Mouse (Mus musculus) forebrain, embryonic 14.5 days (tissue): Measurements from ENCODE around the gene Mpg. TPM values are rescaled to one million over a fixed set of nuclear protein-coding genes. Genes with fewer than 3 reads are reported as not detected.

Experiments used
- ATAC-seq: fragments of 200-750 bp; cut with Nextera tagmentation; 2 replicates; pipeline ENCODE4 v1.8.0; 2017; ENCODE audit warnings: mild to moderate bottlenecking, moderate library complexity
- DNase-seq: peaks from one replicate; pipeline ENCODE4 v3.0.0-alpha.2; 2015; ENCODE audit warnings: low spot score
- H3K27ac ChIP-seq: fragments of 300-500 bp; sonication (generic); 2 replicates; pipeline ENCODE4 v1.5.1; 2014; ENCODE audit warnings: low read depth, mild to moderate bottlenecking, control low read depth, low read length, moderate library complexity
- H3K27me3 ChIP-seq: fragments of 300-500 bp; sonication (generic); replicated peaks from 2 replicates; pipeline ENCODE4 v1.6.1; 2014; ENCODE audit warnings: low read length, control low read depth, mixed read lengths; ENCODE audit not compliant: control insufficient read depth, insufficient read depth
- H3K36me3 ChIP-seq: fragments of 300-500 bp; sonication (generic); 2 replicates; pipeline ENCODE4 v1.6.1; 2014; ENCODE audit warnings: low read length, control low read depth; ENCODE audit not compliant: control insufficient read depth, insufficient read depth
- H3K4me1 ChIP-seq: fragments of 300-500 bp; sonication (generic); 2 replicates; pipeline ENCODE4 v1.6.1; 2014; ENCODE audit warnings: antibody characterized with exemption, low read length, control low read depth; ENCODE audit not compliant: control insufficient read depth, insufficient read depth
- H3K4me2 ChIP-seq: fragments of 300-500 bp; sonication (generic); 2 replicates; pipeline ENCODE4 v1.6.1; 2014; ENCODE audit warnings: mild to moderate bottlenecking, control low read depth, low read length
- H3K4me3 ChIP-seq: fragments of 300-500 bp; sonication (generic); 2 replicates; pipeline ENCODE4 v1.5.1; 2014; ENCODE audit warnings: low read depth, low read length, control low read depth
- H3K9ac ChIP-seq: fragments of 300-500 bp; sonication (generic); 2 replicates; pipeline ENCODE4 v1.6.1; 2014; ENCODE audit warnings: mild to moderate bottlenecking, low read length, control low read depth, moderate library complexity
- H3K9me3 ChIP-seq: fragments of 300-500 bp; sonication (generic); replicated peaks from 2 replicates; pipeline ENCODE4 v1.6.1; 2016; ENCODE audit warnings: low read length, control low read depth, mixed read lengths; ENCODE audit not compliant: control insufficient read depth
- WGBS: fragments of 180-500 bp; shearing (Covaris S2); extraction: QIAGEN DNeasy Blood & Tissue Kit; methylation state at CpG from one replicate; pipeline ENCODE4 v1.1.7; 2014; 5-methylcytosine and 5-hydroxymethylcytosine counted together
- polyA plus RNA-seq: library from polyadenylated mRNA; unstranded; fragments of >200 nt; fragmentation: Nextera tagmentation; extraction: Ambion mirVana; gene quantifications from 2 replicates; pipeline ENCODE4 v1.2.1, GENCODE M21; 2014

Mpg gene
- 31.2 and 32.6 TPM in 2 replicates for polyA plus RNA-seq

DNA sequence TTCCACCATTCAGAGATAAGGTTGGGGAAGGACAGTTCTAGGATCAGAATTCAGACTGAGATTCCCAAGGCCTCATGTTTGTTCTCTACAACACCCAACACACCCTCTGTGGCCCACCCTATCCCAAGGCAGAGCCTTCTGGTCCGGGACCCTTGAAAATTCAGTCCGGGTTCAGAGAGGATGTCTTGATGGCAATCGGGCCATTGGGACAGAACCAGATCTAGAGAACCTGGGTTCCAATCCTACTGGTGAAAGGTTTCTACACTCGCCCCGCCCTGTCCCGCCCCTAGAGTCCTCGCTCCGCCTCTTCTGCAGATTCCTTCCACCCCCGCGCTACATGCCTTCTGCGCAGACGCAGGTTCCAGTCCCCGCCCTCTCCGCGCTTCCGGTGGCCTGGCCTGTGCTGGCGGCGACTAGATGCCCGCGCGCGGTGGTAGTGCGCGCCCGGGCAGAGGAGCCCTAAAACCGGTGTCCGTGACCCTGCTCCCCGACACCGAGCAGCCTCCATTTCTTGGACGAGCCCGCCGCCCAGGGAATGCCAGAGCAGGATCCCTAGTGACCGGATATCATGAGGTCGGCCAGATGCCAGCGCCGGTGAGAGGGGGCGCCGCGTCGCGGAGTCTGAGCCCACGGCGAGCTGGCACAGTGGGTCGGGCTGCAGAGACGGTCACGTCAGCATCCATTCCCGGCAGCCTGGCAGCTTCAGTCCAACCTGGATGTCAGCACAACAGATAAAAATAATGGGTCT, at the start of gene Mpg:
Gene Mpg (plus strand): TSS at position 382 of the 748 bp plus-strand sequence.
- Histone ChIP-seq H3K27ac (peak within 1 kb of the TSS; percentile 48; the same call in 1 of the 2 replicates), H3K4me1 (peaks cover 27% of the 10 kb centered on the region), H3K36me3 (peaks cover 15% of the 10 kb centered on the region), H3K27me3 (peaks cover 12% of the 10 kb centered on the region), H3K4me3 (peak within 1 kb of the TSS; percentile 58), H3K4me2 (peak within 1 kb of the TSS; percentile 78), H3K9me3 (no peaks in the 10 kb centered on the region), H3K9ac (peak within 1 kb of the TSS; percentile 79)
- peak; percentile 83 for ATAC-seq
- 4% methylated on average over 45 of the region's 47 CpGs for WGBS
- DNase-seq: peak; percentile 90

GRCm38 (mm10) chr11:32178506-32178905, 47.8 kb upstream of the Mpg start:
- Histone ChIP-seq H3K27ac (no peak overlapping the region), H3K4me3 (no peak overlapping the region), H3K4me2 (no peak overlapping the region), H3K36me3 (no peaks in the 10 kb centered on the region), H3K27me3 (no peaks in the 10 kb centered on the region), H3K9me3 (no peaks in the 10 kb centered on the region), H3K4me1 (no peaks in the 10 kb centered on the region), H3K9ac (no peak overlapping the region)
- ATAC-seq (no peak), DNase-seq (no peak)
- WGBS: 79% methylated on average over 1 of the region's 1 CpGs

DNA sequence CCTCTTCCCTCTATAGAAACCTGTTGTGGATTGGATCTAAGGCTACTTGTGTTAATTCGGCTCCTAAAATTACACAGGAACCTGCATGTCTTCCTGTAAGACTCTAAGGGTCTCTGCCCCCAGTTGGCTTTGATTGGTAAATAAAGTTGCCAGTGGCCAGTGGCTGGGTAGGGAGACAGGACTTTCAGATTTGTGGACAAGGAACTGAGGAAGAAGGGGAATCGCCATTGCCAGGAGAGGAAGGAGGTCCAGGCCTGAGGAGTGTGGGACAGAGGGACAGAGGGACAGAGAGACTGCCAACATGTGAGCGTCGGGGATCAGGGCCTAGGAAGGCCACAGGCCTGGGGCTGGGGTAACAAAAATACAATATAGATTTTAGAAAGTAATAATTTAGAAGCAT, 45.1 kb upstream of the Mpg start:
- Histone ChIP-seq H3K27ac (no peak overlapping the region), H3K9me3 (no peaks in the 10 kb centered on the region), H3K9ac (no peak overlapping the region), H3K4me2 (no peak overlapping the region), H3K27me3 (no peaks in the 10 kb centered on the region), H3K4me1 (no peaks in the 10 kb centered on the region), H3K4me3 (no peak overlapping the region), H3K36me3 (no peaks in the 10 kb centered on the region)
- WGBS: 83% methylated on average over 4 of the region's 4 CpGs
- ATAC-seq (no peak), DNase-seq (no peak)

DNA sequence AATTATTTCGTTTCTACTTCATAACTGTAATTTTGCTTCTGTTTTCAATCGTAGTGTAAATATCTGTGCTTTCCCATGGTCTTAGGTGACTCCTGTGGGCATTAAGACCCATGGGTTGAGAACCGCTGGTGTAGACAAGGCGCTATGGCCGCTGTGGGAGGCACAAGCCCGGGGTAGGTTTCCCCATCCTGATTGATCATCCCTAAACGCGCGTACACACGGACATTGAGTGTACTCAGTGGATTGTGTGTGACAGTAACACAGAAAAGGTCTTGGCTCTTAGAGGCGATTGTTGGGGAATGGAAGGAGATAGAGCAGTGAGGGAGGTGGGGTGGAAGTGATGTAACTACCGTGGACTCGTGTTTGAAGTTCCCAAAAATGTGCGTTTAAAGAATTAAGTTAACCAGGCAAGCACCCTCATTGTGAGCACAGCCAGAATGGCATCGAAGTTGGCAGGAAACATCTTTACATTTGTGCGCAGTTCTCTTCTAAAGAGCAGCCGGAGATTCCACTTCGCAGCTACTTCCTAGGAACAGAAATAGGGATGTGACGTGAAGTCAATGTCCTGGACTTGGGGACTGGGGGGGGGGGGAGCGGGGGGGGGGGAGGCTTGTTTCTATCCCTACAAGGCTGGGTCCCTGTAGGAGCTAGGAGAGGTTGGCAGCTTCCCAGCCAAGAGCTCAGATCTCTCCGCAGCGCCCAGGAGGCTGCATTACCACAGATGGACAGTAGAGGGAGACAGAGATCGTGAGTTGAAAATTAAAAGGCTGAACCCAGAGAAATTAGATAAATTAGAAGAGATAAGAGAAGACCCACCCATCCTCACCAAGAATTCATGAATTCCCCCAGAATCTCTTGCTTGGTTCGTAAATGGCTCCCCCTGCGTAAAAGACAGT, 44.1 kb upstream of the Mpg start:
- DNase-seq: peak; percentile 94
- no peaks in the 10 kb centered on the region for H3K9me3 ChIP-seq
- H3K27me3 ChIP-seq: no peaks in the 10 kb centered on the region
- no peaks in the 10 kb centered on the region for H3K4me1 ChIP-seq
- 47% methylated on average over 24 of the region's 25 CpGs for WGBS
- peak; percentile 84 for ATAC-seq
- H3K4me3 ChIP-seq: no peak overlapping the region
- no peak overlapping the region for H3K4me2 ChIP-seq
- no peaks in the 10 kb centered on the region for H3K36me3 ChIP-seq
- peak overlapping the region; percentile 2; the same call in 1 of the 2 replicates for H3K9ac ChIP-seq
- H3K27ac ChIP-seq: no peak overlapping the region

DNA sequence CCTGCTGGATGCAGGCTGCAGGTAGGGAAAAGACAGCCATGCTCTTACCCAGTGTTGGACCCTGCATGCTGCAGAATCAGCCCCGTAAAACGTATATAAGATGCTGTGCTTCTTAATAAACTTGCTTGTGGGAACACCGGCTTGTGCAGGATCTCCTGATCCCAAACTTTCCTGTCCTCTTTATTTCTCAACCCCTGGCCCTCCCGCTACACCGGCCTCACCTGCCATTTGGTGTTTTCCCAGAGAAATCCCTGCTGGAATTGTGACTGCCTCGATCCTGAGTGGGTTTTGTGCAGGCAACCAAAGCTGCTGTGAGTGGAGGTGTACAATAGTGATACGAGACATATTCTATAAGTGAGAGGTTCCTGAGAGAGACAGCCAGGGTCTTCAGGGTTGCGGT, 41.8 kb upstream of the Mpg start:
- Histone ChIP-seq H3K4me1 (no peaks in the 10 kb centered on the region), H3K4me3 (no peak overlapping the region), H3K36me3 (no peaks in the 10 kb centered on the region), H3K9me3 (no peaks in the 10 kb centered on the region), H3K4me2 (no peak overlapping the region), H3K27me3 (no peaks in the 10 kb centered on the region), H3K27ac (no peak overlapping the region), H3K9ac (no peak overlapping the region)
- DNase-seq: no peak
- WGBS: 87% methylated on average over 8 of the region's 8 CpGs
- ATAC-seq: no peak

DNA sequence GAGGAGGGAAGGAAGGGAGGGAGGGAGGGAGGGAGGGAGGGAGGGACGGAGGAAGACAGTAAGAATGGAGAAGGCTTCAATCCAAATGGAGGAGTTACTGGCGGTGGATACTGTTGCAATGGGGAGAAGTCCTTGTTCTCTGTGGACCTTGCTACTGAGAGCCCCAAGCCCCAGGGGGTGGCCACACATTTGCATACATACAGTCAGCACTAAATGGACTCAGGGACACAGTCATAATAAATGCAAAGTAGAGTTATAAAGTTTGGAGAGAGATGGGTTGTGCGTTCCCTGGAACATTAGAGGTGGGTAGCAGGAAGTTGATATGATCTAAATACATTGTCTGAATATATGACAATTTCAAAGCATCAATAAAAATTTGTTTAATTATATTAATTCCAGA, 40.3 kb upstream of the Mpg start:
- H3K4me1 ChIP-seq: no peaks in the 10 kb centered on the region
- ATAC-seq (no peak), DNase-seq (no peak)
- H3K27me3 ChIP-seq: no peaks in the 10 kb centered on the region
- no peak overlapping the region for H3K27ac ChIP-seq
- 78% methylated on average over 3 of the region's 3 CpGs for WGBS
- no peak overlapping the region for H3K4me2 ChIP-seq
- H3K9me3 ChIP-seq: no peaks in the 10 kb centered on the region
- H3K36me3 ChIP-seq: no peaks in the 10 kb centered on the region
- H3K4me3 ChIP-seq: no peak overlapping the region
- H3K9ac ChIP-seq: no peak overlapping the region

GRCm38 (mm10) chr11:32187256-32187655, 39.0 kb upstream of the Mpg start:
- Histone ChIP-seq H3K4me3 (no peak overlapping the region), H3K36me3 (no peaks in the 10 kb centered on the region), H3K27me3 (no peaks in the 10 kb centered on the region), H3K27ac (no peak overlapping the region), H3K9me3 (no peaks in the 10 kb centered on the region), H3K9ac (no peak overlapping the region), H3K4me2 (no peak overlapping the region), H3K4me1 (no peaks in the 10 kb centered on the region)
- ATAC-seq (no peak), DNase-seq (no peak)
- 87% methylated on average over 4 of the region's 4 CpGs for WGBS

- H3K9ac ChIP-seq: no peak overlapping the region
- no peak overlapping the region for H3K27ac ChIP-seq
- 79% methylated on average over 12 of the region's 12 CpGs for WGBS
- H3K4me3 ChIP-seq: no peak overlapping the region
- DNase-seq (no peak), ATAC-seq (no peak)
- H3K4me1 ChIP-seq: no peaks in the 10 kb centered on the region
- H3K9me3 ChIP-seq: no peaks in the 10 kb centered on the region
- H3K36me3 ChIP-seq: no peaks in the 10 kb centered on the region
- no peak overlapping the region for H3K4me2 ChIP-seq
- no peaks in the 10 kb centered on the region for H3K27me3 ChIP-seq
These were observed 37.4 kb upstream of the Mpg start for GRCm38 (mm10) chr11:32188881-32189280.

- H3K27me3 ChIP-seq: no peaks in the 10 kb centered on the region
- DNase-seq (no peak), ATAC-seq (no peak)
- H3K4me1 ChIP-seq: no peaks in the 10 kb centered on the region
- 69% methylated on average over 5 of the region's 5 CpGs for WGBS
- H3K4me3 ChIP-seq: no peak overlapping the region
- H3K4me2 ChIP-seq: no peak overlapping the region
- H3K36me3 ChIP-seq: no peaks in the 10 kb centered on the region
- H3K9ac ChIP-seq: no peak overlapping the region
- H3K27ac ChIP-seq: no peak overlapping the region
- H3K9me3 ChIP-seq: no peaks in the 10 kb centered on the region
These were observed 36.9 kb upstream of the Mpg start for GRCm38 (mm10) chr11:32189434-32189833.
